Mouse (Mus musculus) cerebellum, adult 2 months (tissue): ENCODE results near the gene Mtg2.

Experiments
- CTCF ChIP-seq: fragments of 200-500 bp; IDR thresholded peaks from 2 replicates; pipeline ENCODE4 v1.5.1; 2011; ENCODE audit warnings: low read depth, mild to moderate bottlenecking, control low read depth, low read length, moderate library complexity, borderline replicate concordance; ENCODE audit not compliant: insufficient read depth
- POLR2A ChIP-seq: fragments of 200-500 bp; IDR thresholded peaks from 2 replicates; pipeline ENCODE4 v1.6.1; 2011; ENCODE audit warnings: low read length, control low read depth, borderline replicate concordance; ENCODE audit not compliant: insufficient read depth

DNA sequence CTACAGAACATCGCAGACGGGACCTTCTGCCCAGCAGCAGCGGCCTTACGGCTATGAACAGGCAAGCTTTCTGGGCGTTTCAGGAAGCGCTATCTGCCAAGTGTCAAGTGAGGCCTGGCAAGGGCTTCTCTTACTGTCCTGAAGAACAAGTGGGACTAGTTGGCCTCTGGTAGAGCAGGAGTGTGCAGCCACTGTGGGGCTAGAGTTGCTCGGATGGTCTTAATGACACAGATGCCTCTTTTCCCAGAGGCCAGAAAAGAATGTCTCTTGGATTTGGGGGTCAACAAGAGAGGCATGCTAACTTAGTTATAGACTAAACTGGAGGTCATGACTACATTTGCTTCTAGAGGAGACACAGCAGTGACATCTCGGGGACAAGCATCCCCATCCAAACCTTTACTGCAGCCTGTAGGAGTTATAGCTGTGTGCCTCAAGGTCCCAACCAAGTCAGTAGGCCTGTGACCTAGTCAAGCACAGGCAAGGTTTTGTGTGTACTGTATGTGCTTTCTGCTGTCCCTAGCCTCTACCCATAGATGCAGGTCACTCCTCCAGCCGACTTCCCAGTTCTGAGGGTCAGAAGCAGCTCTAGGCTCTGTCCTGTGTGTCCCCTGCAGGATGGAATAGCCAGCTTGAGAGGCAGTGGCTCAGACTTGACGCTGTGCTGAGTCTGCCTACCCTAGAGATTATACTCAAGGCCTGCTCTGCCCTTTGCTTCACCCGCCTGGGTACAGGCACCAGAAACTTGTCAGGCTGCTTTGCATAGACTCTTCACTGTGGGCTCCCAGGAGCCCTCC is 6.9 kb upstream of the Mtg2 start:
- TF ChIP-seq CTCF (no peak), POLR2A (no peak)
